Mouse (Mus musculus) skeletal muscle tissue, adult 2 months (tissue): ENCODE measurements around the gene Vezt.
A peak's percentile ranks its signal among the peaks of the same experiment; 100 is the strongest.

Source experiments
- DNase-seq: peaks from one replicate; pipeline ENCODE4 v3.0.0-alpha.2; 2012; ENCODE audit warnings: low read depth, low spot score

Vezt gene

DNA sequence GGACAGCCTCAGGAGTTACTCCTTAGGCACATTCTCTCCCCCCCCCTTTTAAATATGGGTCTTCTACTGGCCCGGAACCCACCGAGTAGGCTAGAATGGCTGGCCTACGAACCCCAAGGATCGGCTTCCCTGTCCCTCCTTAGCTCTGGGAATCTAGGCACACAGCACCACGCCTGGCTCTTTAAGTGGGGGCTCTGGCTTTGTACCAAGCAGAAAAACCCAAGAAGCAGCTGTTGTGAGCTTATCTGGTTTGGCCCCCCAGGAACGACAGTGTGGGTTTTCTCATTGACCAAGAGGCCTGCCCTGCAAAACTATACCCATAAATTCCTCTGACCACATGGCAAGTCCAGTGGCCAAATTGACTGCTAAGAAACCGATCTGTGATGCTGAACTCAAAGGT, 82.1 kb downstream of the Vezt start:
- DNase-seq: no peak

GRCm38 (mm10) chr10:93950991-93951390, 84.6 kb downstream of the Vezt start:
- no peak for DNase-seq

DNA sequence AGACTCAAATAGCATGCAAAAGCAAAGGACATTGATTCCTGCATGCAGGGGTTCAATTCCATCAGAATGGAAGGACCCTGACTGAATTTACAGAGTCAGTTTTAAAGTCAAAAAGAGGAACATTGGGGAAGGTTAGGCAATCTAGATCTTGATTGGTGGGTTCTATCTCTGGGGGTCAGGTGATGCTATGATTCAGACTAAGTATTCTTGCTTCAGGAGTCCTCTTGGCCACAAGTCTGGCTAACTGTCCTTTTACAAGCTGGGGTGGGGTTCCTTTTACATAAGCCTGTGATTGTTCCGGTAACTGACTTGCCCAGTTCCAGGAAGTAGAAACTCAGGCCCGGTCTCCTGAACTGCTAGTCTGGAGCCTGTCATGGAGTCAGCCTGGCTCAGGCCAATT, 85.7 kb downstream of the Vezt start:
- no peak for DNase-seq

DNA sequence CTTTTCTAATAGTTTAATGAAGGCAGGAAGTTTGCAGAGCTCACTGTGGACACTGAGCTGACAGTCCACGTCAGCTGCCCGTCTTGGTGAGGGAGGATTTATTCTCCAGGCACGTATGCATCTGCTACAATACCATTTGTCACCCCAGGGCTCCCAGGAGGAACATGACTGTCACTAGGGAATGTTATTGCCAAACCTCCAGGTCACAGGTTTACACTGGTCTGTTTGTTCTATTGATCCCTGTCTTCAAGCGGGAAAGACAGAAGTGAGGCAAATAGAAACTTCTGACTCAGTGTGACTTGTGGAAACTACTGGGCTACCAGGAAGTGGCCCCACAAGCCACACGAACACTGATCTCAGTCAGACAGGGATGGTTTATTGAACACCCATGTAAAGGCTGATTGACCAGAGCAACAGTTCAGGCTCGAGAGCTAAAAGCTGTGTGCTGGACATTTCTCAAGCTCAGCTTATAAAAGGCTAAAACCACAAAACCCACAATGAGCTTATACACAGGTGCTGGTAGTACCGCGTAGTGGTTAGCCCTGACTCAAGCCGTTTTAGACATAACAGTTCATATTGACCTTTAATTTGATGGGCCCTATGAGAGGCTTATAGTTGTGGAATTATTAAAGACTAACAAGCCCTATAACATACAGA, 89.6 kb downstream of the Vezt start:
- no peak for DNase-seq

DNA sequence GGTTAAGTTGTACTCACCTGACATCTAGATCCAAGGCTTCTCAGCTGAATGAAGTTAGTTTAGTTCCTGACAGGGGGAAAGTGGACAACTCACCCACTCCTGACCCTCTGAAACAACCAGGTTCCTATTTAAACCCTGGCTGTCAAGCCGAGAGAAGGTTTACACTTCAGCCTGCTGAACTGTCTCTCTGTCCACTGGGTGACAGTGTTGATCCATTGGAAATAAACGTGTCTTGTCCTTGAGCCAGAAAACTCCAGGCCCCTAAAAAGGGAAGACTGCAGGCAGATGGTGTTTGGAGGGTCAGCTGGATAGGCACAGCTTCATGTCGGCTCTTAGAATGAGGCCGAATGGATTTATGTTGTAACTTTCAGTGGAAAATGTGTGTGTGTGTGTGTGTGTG, 90.3 kb downstream of the Vezt start:
- peak; percentile 50 for DNase-seq

DNA sequence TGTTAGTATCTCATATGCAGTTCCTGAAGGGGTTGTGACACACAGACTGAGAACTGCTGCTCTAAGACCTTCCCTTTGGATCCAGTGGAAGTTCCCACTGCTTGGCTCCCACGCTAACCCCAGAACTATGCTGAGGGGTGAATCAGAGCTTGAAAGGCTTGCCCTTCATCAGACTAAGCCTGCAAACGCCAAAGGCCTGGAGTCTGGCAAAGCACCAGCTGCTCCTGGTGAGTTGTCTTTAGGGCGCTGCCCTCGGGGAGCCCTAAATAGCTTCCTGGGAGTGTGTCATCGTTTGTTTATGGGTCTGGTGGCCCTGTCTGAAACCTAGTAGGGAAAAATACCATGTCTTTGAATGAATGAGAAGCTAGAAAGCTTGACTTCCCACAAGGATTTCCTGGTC, 91.4 kb downstream of the Vezt start:
- peak; percentile 37 for DNase-seq

DNA sequence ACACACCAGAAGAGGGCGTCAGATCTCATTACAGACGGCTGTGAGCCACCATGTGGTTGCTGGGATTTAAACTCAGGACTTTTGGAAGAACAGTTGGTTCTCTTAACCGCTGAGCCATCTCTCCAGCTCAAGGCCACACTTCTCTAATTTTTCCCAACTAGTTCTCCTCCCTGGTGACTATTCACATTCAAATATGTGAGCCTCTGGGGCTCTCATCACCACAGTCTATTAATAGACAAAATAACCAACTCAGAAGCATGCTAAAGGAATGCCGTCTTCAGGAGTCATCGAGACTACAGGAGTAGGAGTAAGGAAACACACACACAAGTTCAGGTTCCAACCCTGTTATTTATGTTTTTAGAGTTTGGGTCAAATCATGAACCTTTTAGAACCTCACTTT, 95.3 kb downstream of the Vezt start:
- no peak for DNase-seq

DNA sequence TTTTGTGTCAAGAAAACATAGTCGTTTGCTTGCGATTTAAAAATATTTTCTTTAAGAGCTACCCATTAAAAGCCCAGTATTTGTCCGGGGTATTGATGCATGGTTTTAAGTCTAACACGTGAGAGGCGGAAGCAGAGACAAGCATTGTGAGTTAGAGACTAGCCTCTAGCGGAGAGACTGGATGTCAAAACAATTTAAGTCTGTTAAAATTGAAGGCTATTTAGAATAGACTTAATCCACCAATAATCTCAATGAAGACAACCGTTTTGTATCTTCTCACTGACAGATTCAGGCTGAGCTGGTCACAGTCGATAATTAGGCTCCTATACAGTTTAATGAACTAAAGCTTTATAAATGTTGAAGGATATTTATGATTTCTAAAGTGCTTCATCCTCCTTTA, 95.9 kb downstream of the Vezt start:
- DNase-seq: no peak

DNA sequence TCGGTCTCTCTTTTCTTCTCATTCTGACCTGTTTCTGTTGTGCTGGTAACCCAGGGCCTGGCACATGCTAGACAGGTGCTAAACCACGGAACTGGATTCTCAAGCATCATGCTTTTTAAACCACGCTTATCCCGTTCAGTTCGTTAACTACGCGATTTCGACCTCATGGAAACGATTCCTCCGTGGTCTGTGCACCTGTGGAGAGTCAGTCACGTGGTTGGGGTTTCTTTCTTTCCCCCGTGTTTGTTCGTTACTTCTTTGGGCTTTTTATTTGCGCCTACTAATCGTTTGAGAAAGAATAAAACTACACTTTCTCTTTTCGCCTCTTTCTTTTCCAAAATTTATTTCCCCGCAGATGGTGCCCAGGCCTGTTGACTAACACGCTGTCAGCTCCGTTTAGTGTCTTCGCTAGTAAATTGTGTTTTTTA, 96.8 kb downstream of the Vezt start:
- DNase-seq: no peak

- DNase-seq: peak; percentile 73
Measured at GRCm38 (mm10) chr10:93933980-93934379, 101.6 kb downstream of the Vezt start.

- peak; percentile 87 for DNase-seq
Measured at GRCm38 (mm10) chr10:93932861-93933260, 102.8 kb downstream of the Vezt start.

DNA sequence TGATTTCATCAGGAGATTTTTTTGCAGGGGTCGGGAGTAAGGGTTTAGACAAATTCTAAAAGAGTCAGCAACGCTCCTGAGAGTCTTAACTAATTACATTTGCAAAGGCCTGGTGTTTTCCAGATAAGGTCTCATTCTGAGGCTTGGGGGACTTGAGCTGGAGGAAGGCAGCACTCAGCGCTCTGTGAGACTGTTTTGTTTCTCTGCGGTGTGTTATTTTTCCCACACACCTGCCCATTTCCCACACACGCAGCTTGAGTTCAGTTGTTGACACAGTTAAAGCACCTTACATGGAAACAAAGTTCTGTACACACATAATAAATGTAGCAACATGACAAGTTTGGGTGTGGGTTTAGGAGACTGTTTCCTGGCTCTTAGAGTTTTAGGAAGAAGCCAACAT, 103.6 kb downstream of the Vezt start:
- no peak for DNase-seq

GRCm38 (mm10) chr10:93931431-93931830, 104.2 kb downstream of the Vezt start:
- DNase-seq: peak; percentile 38

DNA sequence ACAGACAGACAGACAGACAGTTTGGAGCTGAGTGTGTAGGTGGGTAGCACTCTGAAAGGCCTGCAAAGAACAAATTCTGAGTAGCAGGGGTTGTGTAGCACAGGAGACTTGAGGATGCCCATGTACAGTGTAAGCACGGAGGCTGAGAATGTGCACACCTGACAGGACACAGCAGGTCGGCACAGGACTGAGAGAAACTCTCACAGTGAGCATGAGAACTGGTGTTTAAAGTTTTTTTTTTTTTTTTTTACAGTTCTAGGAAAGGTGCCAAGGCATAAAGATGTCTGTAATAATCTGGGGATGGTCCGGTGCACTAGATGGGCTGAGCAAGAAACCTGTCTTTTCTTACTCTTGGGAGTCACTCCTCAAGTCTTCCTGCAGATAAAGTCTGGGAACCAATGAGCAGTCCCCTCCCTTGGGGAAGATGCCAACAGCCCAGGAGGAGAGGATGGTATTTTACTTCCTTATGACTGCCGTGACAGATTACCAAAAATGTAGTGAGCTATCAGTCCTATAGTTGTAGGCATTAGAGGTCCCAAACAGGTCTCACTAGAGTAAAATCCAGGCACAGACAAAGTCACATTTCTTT, 105.3 kb downstream of the Vezt start:
- DNase-seq: no peak

GRCm38 (mm10) chr10:93924666-93925065, 111.0 kb downstream of the Vezt start:
- DNase-seq: no peak

DNA sequence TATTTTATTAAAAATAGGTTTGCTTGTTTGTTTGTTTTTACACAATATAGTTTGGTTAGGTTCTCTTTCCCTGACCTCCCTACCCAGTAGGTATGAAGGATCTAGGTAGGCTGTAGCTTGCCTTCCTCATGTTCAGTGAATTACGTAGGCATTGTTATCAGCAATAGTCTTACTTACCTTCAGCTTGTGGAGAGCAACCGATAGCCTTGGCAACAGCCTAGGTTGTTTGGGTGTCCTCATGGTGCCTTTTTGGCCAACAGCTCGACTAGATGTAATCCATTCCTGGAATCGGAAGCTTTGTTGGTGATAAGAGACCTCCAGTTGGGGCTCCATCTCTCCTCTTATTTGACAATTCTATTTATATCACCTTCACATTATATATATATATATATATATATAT, 114.5 kb downstream of the Vezt start:
- DNase-seq: no peak

- peak; percentile 61 for DNase-seq
Measured at GRCm38 (mm10) chr10:93919227-93919626, 116.4 kb downstream of the Vezt start.

- DNase-seq: peak; percentile 90
Measured at GRCm38 (mm10) chr10:93918701-93919100, 116.9 kb downstream of the Vezt start.

DNA sequence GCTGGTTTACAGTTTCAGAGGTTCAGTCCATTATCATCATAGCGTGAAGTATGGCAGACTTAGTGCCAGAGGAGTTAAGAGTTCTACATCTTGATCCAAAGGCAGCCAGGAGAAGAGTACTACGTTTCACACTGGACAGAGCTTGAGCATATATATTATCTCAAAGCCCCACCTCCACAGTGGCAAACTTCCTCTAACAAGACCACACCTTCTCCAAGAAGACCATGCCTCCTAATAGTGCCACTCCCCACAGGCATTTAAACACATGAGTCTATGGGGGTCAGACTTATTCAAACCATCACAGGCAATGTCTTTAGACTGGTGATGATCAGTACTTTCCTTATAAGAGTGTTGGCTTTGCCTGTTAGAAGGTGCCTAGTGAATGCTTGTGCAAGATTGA, 117.5 kb downstream of the Vezt start:
- DNase-seq: no peak

DNA sequence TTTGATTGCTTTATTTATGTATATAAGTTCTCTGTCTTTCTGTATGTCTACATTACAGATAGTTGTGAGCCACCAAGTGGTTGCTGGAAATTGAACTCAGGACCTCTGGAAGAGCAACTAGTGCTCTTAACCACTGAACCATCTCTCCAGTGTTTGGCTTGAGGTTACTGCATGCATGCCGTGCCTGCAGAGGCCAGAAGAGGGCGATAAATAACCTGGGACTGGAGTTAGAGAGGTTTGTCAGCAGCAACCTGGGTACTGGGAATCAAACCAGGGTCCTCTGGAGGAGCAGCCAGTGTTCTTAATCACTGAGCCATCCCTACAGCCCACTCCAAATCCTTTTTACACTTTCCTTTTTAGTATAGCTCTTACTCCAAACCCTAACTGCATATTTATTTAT, 118.8 kb downstream of the Vezt start:
- no peak for DNase-seq

- DNase-seq: no peak
Measured at GRCm38 (mm10) chr10:93915531-93916275, 119.9 kb downstream of the Vezt start.

GRCm38 (mm10) chr10:93913525-93913924, 122.1 kb downstream of the Vezt start:
- DNase-seq: no peak

GRCm38 (mm10) chr10:93912917-93913316, 122.7 kb downstream of the Vezt start:
- no peak for DNase-seq
